Mouse (Mus musculus) heart, adult 10 weeks (tissue): Measurements from ENCODE around the gene Fpr-rs7. TPM values are rescaled to one million over a fixed set of nuclear protein-coding genes. Genes with fewer than 3 reads are reported as not detected.

Source experiments
- polyA plus RNA-seq: library from polyadenylated mRNA; stranded (reverse); fragments of 350-450 nt; fragmentation: Illumina TruSeq; extraction: RNeasy Lipid Tissue Mini Kit (QIAGEN cat#74804); gene quantifications from one replicate; pipeline ENCODE4 v1.2.3, GENCODE M21; 2014; ENCODE audit warnings: low read depth, low replicate concordance

Fpr-rs7 gene
- polyA plus RNA-seq: not detected

DNA sequence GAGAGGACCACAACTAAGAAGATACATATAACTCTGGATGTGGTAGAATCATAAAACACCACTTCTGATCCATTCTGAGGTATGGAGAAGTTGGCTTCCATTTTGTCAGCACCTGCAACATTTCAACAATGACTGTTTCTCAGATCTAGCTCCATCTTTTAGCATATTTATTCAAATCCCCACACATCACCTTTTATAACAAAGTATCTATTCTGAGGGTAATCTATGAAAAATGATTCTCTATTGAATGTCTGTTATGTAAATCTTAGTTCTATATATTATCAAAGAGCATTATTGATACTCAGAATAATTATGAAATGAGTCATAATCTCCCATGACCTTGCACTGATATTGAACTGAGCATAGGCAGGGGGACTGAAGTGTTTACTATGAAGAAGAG lies at the start of gene Fpr-rs7:
Gene Fpr-rs7 (minus strand): TSS at position 101 of the 400 bp plus-strand sequence.

Other genes with a start within 250 kb of the Fpr-rs7 start
- gene Vmn2r104, start 65.9 kb downstream of the Fpr-rs7 start, polyA plus RNA-seq: not detected
- gene Fpr-rs6, start 68.9 kb upstream of the Fpr-rs7 start, polyA plus RNA-seq: not detected
- not detected for gene Vmn2r105, start 120.8 kb upstream of the Fpr-rs7 start, polyA plus RNA-seq
- gene Vmn2r106, start 171.3 kb upstream of the Fpr-rs7 start, polyA plus RNA-seq: not detected
- not detected for gene Vmn2r107, start 231.0 kb upstream of the Fpr-rs7 start, polyA plus RNA-seq